Mouse (Mus musculus) thymus, adult 2 months (tissue): ENCODE results near the gene Ghsr.

Source experiments
- CTCF ChIP-seq: fragments of 200-500 bp; IDR thresholded peaks from 2 replicates; pipeline ENCODE4 v1.5.1; 2012; ENCODE audit warnings: mild to moderate bottlenecking, control low read depth, low read length, moderate library complexity, borderline replicate concordance; ENCODE audit not compliant: control insufficient read depth, poor library complexity, insufficient read depth; ENCODE audit errors: extremely low read depth
- POLR2A ChIP-seq: fragments of 200-500 bp; IDR thresholded peaks from 2 replicates; pipeline ENCODE4 v1.6.1; 2012; ENCODE audit warnings: mild to moderate bottlenecking, low read length, control low read depth, moderate library complexity; ENCODE audit not compliant: control insufficient read depth, poor library complexity, insufficient read depth; ENCODE audit errors: extremely low read depth

DNA sequence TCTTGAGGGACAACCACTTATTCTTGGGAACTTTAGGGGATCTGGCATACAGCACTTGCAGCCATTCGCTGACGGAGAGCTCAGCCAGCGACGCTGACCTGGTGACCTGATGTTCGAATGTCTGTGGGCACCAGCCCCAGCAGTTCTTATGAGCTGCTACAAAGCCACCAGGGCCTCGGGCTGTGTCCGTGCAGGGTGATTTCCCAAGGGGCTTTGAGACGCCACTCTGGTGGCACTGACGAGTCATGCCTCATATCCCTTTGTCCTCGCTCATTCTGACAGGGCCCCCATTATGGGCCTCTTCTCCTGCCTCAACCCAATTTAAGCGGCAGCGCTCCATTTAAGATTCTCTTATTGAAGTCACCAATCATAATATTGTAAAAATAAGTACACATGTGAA lies 50.8 kb downstream of the Ghsr start:
- TF ChIP-seq CTCF, result no peak
- no peak for TF ChIP-seq POLR2A
